Mouse (Mus musculus) layer of hippocampus, postnatal 25 days (tissue): Measurements from ENCODE around the gene Olfr1388. TPM values are rescaled to one million over a fixed set of nuclear protein-coding genes. Genes with fewer than 3 reads are reported as not detected.
"Not testable (repeated sequence)": the region's sequence is repeated elsewhere in the genome, so short reads cannot be mapped to it uniquely, and the experiment has no call there.

ENCODE experiments used
- DNase-seq, 2 experiments: peaks; one replicate each; pipeline ENCODE4 v3.0.0; 2022; ENCODE audit warnings: mixed read lengths in 2 of 2, low spot score in 1 of 2; ENCODE audit errors: extremely low spot score in 1 of 2
- total RNA-seq, 2 experiments: library from RNA; stranded (reverse); gene quantifications; 2 replicates each; pipeline ENCODE4 v1.2.3; 2021

The Olfr1388 gene
- total RNA-seq: under 1 TPM; 0.42 to 0.59 TPM

- DNase-seq: peak in 1 of 2 experiments; percentile 5
These were observed at the start of gene Olfr1388 for GRCm38 (mm10) chr11:49436411-49436810. Gene Olfr1388 (plus strand): TSS chr11:49436624.

- not testable (repeated sequence) for DNase-seq
These were observed 43.7 kb upstream of the Olfr1388 start for GRCm38 (mm10) chr11:49392707-49393106.

GRCm38 (mm10) chr11:49406784-49407183, 29.6 kb upstream of the Olfr1388 start:
- no peak for DNase-seq

DNA sequence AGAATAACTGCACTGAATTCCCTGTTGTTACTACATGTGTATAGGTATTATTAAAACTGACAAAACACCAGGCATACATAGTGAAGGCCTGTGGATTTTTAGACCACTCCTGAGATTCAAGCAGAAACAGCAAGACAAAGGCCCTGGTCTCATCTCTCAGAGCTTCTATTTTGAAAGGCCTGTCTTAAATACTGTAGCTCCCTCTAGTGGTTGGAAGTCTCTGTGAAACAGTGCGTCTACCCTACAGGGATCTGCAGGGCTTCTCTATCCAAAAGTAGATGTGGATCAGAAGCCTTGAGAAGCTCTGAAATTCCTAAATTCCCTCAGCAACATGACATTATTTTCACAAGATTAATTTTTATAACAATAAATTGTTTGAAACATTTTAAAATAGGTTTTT, 25.9 kb upstream of the Olfr1388 start:
- DNase-seq: no peak

GRCm38 (mm10) chr11:49422767-49423166, 13.7 kb upstream of the Olfr1388 start, which contains the start of gene Olfr1389:
Gene Olfr1389 (plus strand): TSS chr11:49423067.
- no peak for DNase-seq

DNA sequence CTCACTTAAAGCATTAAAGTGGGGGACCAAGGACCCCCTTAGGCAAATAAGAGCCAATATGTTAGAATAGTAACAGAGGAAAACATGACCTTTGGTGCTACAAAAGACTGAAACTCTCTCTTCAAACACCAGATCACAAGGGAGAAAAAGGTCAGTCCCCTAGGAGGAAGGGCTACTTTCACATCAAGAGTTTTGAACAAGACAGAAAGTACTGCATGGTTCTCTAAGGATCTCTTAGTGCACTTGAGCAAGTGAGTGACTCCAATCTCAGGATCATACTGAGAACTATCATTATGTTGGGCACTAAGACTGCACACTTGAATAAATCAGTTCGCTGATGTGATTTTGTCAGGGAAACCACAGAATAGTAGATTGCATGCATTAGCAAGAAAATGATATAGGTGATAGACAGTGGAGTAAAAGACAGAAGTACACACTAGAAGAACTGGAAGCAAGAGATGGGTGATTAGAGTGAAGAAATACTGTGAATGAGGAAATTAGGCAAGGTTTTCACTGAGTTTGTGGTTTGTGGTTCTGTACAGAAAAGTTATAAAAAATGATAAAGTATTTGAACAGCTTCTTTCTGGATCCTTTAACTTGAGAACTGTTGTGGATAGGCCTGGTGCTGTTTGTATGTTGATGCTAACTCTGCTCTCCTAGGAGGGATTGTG, 11.0 kb upstream of the Olfr1388 start:
- DNase-seq: no peak

DNA sequence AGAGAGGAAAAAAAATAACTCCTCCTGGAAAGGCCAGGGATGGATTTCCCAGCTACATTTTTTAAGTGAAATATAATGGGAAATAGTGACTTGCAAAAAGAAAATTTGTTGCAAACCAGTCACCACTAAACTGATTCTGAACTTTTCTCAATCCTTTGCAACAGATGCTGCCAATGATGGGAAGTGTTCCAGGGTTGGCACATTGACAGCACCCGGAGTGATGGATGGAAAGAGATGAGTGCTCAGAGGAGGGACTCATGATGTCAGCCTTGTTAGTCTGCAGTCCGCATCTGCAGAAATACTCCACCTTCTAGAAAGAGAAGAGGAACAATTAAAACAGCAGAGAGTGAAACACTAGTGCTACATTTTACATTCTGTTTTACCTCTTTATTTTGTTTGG, 6.8 kb upstream of the Olfr1388 start:
- DNase-seq: peak in 1 of 2 experiments; percentile 35

GRCm38 (mm10) chr11:49455043-49455442, 18.6 kb downstream of the Olfr1388 start, which contains the start of gene Olfr1387:
Gene Olfr1387 (plus strand): TSS chr11:49455343.
- DNase-seq: no peak

- not testable (repeated sequence) for DNase-seq
These were observed 28.3 kb downstream of the Olfr1388 start, which contains the start of gene Olfr1386 for GRCm38 (mm10) chr11:49464746-49465145. Gene Olfr1386 (plus strand): TSS chr11:49465046.

DNA sequence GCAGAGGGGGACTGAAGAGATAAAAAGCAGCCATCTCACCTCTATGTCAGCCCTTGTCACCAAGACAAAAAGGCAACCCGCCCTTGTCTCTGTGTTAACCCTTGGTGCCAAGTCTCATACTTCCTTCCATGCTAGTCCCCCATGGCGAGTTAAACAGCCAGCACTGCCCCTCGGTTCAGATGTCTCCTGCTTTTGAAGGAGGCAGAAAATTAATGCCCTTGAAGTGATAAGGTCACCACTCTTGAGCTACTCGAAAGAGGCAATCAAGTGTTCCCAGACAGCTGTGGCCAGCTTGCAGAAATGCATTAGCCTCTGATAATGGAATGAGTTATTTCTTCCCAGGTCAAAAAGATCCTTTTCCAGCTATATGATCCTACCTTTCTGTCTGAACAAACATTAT, 49.5 kb downstream of the Olfr1388 start:
- no peak for DNase-seq

- not testable (repeated sequence) for DNase-seq
These were observed 52.3 kb downstream of the Olfr1388 start, which contains the start of gene Olfr1385 for GRCm38 (mm10) chr11:49488770-49489169. Gene Olfr1385 (plus strand): TSS chr11:49489070.

Other genes with a start within 250 kb of the Olfr1388 start
- gene Btnl9, start 249.5 kb upstream of the Olfr1388 start, total RNA-seq: not detected
- 10 to 100 TPM; 37.9 to 39.3 TPM for gene Zfp62, start 233.3 kb upstream of the Olfr1388 start, total RNA-seq
- gene Mgat1, start 192.4 kb upstream of the Olfr1388 start, total RNA-seq: 10 to 100 TPM; 54.4 to 57.0 TPM
- gene Olfr1393, start 158.3 kb upstream of the Olfr1388 start, total RNA-seq: not detected
- not detected for gene Olfr1392, start 151.3 kb upstream of the Olfr1388 start, total RNA-seq
- gene Olfr10, start 131.9 kb upstream of the Olfr1388 start, total RNA-seq: not detected
- not detected for gene Olfr1391, start 113.9 kb upstream of the Olfr1388 start, total RNA-seq
- gene Olfr1390, start 101.4 kb upstream of the Olfr1388 start, total RNA-seq: not detected
- gene Olfr1389, start 13.6 kb upstream of the Olfr1388 start, total RNA-seq: not detected
- not detected for gene Olfr1387, start 18.7 kb downstream of the Olfr1388 start, total RNA-seq
- gene Olfr1386, start 28.4 kb downstream of the Olfr1388 start, total RNA-seq: not detected
- not detected for gene Olfr1385, start 52.4 kb downstream of the Olfr1388 start, total RNA-seq
- gene Olfr1384, start 70.1 kb downstream of the Olfr1388 start, total RNA-seq: not detected
- under 1 TPM in 1 of 2 experiments, not detected in 1; 0.40 TPM for gene Olfr1383, start 83.0 kb downstream of the Olfr1388 start, total RNA-seq
- not detected for gene Olfr1382, start 91.6 kb downstream of the Olfr1388 start, total RNA-seq
- gene Olfr1381, start 106.8 kb downstream of the Olfr1388 start, total RNA-seq: not detected
- not detected for gene Olfr1380, start 120.3 kb downstream of the Olfr1388 start, total RNA-seq
- gene Flt4, start 172.6 kb downstream of the Olfr1388 start, total RNA-seq: 1 to 10 TPM; 1.9 to 2.5 TPM
- gene Scgb3a1, start 227.0 kb downstream of the Olfr1388 start, total RNA-seq: under 1 TPM in 1 of 2 experiments, not detected in 1; 0.84 TPM